Mouse (Mus musculus) left cerebral cortex, postnatal 36 days (tissue): Measurements from ENCODE around the gene Rap1gds1. TPM values are rescaled to one million over a fixed set of nuclear protein-coding genes. Genes with fewer than 3 reads are reported as not detected.

Source experiments
- DNase-seq, 2 experiments: peaks; one replicate each; pipeline ENCODE4 v3.0.0; 2021 to 2022; ENCODE audit warnings: low spot score in 2 of 2, mixed read lengths in 1 of 2
- intact Hi-C: fragments of 180-260 bp; cut with DNase I; formaldehyde crosslinking; loops from one replicate; pipeline ENCODE4 v1.15.1; 2025
- total RNA-seq, 2 experiments: library from RNA; stranded (reverse); gene quantifications; 2 replicates each; pipeline ENCODE4 v1.2.3; 2021

Rap1gds1 gene
- total RNA-seq, 2 experiments from 2014 or later, result 253 to 296 TPM

DNA sequence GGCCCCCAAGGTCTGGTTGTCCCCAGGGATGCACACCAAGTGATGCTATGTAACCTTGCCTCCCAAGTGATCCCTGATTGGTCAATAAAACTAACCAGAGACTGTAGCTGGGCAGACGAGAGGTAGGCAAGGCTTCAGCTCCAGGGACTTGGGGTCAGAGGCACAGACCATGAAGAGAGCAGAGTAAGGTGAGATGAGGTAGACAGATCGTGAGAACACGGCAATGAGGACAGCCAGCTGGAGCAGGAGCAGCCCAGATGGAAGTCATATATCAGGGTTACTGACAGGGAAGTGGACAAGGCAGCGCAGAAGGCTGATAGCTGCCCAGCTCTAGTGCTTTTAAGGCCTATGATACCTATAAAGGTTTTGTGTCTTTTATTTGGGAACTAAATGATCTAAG, 5.5 kb downstream of the Rap1gds1 start:
- intact Hi-C loops, result no loop called here
- DNase-seq, result no peak

DNA sequence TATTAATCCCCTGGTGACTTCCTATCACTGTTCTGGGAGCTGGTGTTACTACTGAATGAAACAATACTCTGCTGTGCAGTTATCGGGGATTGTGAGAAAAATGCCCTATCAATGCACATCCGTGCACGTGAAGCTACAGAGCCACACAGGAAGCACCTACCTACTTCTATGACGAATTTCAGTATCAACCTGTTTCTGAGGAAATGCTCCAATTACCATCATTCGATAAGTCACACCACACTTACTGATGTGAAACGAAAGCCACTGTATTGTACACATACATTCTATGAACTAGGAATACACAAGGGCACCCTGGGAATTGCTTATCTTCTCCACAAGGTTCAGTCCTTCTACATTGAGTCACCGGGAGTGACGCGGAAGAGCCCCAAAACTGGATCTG, 10.9 kb downstream of the Rap1gds1 start:
- intact Hi-C loops, result no loop called here
- DNase-seq, result no peak

DNA sequence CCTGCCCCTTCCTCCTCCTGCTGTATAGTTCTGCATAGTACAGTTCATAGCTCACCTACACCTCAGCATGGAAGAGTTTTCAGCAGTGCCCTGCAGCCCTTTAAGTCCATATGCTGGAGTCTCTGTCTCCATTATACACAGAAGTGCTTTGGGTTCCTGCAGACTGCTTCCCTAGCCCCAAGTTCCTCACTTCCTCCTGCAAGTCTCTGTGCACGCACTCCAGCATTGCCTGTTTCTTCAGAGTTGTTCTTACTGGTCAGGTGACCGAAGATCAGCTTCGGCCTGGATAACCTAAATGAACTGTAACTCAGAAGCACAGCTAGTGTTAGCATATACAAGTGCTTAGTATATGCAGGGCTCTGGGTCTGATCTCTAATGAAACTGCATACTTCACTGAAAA, 12.9 kb downstream of the Rap1gds1 start:
- intact Hi-C loops, result no loop called here
- DNase-seq, result no peak

DNA sequence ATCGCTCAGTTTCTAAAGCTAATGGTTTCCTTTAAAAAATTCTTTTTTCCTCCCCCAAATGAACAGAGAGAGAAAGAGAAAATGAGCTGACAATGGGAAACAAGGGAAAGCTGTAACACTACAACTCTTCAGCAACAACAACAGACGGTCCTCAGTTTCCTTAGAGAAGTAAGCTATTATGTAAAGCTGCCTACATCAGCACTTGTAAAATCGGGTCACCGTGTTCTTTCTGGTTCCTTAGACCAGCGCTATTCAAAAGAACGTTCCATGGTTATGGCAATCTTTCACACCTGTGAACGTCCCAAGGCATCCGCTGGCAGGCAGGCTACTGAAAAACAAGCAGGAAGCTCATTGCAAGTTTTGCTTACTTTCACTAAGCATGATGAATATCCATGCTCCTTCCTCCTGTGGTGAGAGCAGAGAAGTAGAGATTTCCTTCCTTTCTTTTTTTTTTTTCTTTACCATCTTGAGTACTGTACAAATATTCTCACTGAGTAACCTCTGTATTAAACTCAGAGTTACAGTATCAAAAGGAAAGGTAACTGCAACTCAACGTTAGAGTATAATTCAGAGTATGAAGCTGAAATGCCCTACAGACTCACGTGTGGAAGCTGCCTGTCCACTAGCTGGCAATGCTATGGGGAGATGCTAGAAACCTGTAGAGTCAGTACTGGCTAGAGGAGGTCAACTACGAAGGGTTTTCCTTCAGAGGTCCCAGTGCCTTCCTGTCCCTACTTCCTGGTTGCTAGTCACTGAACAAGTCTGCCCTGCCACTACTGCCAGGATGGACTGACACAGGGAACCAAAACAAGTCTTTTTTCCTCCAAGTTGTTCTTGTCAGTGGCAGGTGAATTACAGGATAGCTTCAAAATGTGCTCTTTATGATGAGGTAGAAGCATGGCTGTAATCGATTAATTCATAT, 26.0 kb downstream of the Rap1gds1 start:
- DNase-seq, result no peak
- intact Hi-C loops, result no loop called here

DNA sequence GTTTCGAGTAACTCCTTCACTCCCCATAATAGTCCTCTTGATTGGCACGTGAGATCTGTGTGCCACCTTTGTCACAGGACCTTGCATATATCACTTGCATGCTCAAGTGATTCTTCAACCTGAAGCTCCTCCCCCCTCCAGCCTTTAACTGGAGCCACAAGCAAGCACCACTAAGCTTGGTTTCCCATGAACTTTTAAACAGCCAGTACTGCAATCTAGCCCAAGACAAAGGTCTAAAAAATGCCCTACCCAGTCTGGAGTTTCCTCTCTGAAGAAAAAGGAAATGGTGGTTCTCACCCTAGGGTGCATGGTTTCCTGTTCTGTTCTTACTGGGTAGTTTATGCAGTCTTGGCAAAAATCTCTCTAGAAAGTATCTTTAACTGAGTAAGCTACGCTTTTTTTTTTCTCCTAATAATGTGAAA, 32.6 kb downstream of the Rap1gds1 start:
- DNase-seq, result no peak
- intact Hi-C loops, result no loop called here

DNA sequence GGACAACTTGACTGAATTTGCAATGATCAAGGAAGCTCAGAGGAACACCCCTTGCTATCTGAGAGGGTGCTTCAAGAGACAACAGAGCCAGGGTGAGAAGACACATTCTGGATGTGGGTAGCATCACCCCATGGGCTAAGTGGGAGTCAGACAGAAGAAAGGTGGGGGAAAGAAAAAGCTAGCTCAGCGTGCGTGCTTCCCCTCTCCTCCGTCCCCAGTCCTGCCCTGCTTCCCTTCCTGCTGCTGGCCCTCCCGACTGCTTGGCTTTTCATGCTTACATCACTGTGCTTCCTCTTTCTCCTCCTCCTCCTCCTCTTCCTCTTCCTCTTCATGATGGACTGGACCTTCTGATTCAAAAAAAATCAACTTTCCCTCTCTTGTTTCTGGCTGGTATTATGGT, 33.1 kb downstream of the Rap1gds1 start:
- no peak for DNase-seq
- intact Hi-C loops, result no loop called here

DNA sequence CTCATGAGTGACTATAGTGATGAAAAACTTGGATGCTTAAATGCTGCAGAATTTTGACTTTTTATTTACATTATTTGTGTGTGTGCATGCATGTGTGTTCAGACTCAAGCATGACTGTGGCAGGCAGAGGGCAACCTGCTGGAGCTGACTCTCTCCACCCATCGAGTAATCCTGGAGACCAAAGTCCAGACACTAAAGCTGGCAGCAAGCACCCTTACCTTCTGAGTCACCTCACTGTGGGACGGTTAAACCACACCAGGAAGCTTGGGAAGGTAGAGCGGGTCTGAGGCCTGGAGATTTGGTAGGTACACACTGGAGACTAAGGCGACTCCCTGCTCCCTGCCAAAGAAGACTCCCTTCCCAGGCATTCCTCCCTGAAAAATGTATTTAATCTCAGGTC, 38.0 kb downstream of the Rap1gds1 start:
- no peak for DNase-seq
- intact Hi-C loops, result no loop called here

DNA sequence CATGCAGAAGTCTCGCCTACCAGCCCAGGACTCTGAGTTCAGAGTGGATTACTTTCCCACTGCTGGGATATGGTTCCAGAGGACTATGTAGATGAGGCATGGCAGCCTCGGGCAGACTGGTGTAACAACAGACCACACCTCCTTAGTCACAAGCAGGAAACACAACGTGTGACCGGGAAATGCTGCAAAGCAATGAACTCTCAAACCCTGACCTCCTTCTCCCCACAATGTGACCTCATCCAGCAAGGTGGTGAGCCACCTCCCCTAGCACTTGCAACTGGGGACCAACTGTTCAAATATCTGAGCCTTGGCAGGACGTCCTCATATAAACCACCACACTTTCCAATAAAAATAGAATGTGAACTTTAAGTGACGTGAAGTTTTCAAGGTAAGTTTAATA, 41.8 kb downstream of the Rap1gds1 start:
- DNase-seq, result no peak
- intact Hi-C loops, result no loop called here

DNA sequence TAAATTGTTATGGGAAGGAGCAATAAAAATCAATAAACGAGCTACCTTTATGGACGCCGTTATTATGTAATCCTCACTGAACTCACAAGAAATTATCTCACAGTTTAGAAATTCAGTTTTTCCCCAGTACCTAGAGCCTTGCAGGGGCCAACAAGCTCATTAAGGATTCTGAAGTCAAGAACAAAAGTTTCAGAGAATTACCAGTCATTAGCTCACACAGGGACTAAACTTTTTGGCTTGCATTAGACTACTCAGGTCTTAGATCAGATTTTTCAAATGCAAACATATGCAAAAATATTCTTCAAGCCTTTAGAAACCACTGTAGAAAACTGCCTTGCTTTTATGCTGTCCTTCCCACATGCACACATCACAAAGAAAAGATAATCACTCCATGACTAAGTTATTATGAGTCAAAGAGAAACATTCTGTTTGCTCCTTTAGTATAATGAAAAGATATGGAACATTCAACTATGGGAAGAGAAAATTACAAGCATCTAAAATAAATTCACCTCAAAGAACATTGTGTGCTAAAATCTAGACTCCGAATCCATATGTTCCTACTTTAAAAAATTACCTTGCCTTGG, 44.3 kb downstream of the Rap1gds1 start:
- DNase-seq, result no peak
- intact Hi-C loops, result no loop called here

DNA sequence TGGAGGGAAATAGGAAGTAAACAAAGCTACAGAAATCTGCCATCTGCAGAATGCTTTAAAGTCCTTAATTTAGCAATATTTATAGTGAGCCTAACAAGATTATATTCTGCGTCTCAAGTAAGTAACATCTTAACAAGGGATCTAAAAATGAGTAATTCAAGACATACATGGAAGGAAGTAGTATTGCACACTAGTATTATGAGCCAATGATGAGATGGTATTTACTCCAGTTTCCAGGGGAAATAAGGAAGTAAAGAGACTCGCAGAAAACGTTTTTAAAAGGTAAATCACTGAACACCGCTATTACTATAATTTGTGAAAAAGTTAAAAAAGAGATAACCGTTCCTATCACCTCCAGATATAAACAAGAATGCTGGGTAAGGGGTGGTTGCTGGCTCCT, 49.9 kb downstream of the Rap1gds1 start:
- intact Hi-C loops, result no loop called here

DNA sequence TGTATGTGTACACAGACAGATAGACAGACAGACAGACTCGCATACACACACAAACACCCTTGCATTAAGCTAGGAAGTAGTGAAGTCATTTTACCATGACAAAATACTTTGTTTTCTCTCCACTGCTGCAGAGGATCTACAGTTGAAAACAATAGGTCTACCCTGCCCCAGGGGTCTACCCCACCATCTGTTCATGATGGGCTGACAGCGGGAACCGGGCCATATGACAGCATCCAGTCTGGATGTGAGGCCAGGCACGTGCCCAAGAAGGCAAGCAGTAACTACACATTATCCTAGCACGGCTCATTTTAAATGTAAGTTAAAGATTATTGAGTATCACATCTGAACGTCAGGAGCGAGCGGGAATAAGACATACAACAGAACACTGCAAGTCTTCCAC, 51.4 kb downstream of the Rap1gds1 start:
- intact Hi-C loops, result no loop called here
- no peak for DNase-seq

More for the DNA sequence above, 49.9 kb downstream of the Rap1gds1 start:
- no peak for DNase-seq

DNA sequence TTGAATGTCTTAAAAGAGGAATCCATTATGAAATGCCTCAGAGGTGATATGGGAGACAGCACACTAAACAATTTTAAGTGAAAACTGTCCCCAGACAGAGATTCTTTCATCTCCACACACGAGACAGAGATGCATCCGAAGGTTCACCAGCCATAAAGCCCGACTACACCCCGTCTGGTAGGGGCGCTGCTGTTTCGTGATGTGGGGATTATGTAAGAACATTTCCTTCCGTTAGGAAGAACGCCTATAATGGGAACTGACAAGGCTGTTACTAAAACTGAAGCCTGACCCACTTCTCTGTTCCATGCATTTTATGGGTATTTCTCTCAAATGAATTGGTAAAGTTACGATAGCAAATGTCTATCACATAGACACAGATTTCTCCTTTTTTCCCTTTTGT, 62.6 kb downstream of the Rap1gds1 start:
- intact Hi-C loops, result loop anchor here (10.0 kb wide), 1 partner anchor 182 kb away; no protein-coding TSS in a partner anchor
- DNase-seq, result peak; percentile 35 to 41

DNA sequence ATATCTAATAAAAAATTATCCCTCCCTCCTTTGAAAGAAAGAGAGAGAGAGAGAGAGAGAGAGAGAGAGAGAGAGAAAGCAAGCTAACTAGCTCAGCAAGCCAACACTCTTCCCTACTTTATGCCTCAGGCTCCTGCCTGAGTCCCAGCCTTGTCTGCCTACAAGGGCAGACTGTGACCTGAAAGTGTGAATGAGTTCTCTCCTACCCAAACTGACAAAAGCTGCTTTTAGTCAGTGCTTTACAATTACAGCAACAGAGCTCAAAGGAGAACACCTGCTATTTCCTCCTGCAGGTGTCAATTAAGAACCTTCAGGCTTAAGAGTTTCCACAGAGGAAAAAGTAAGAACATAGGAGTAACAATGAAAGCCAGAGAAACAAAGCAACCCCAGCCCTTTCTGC, 69.3 kb downstream of the Rap1gds1 start:
- intact Hi-C loops, result no loop called here
- no peak for DNase-seq

DNA sequence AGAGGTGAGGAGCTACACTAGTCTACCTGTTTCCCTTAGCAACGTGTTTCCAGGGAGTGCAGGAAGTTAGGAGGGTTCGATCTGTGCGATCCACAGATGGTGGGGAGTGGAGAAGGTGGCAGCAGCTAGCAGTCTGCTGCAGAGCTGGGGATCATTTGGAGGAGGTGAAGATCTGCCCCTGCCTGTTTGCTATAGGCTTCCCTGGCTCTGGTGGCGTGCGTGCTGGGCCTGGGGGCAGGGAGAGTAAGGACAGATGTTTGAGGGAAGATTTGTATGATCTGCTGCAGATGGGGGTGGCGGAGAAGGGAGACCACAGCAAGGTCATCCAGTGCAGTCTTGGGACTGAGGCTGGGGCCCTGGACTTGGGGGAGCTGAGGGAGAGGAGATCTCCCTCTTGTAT, 72.2 kb downstream of the Rap1gds1 start:
- intact Hi-C loops, result no loop called here

DNA sequence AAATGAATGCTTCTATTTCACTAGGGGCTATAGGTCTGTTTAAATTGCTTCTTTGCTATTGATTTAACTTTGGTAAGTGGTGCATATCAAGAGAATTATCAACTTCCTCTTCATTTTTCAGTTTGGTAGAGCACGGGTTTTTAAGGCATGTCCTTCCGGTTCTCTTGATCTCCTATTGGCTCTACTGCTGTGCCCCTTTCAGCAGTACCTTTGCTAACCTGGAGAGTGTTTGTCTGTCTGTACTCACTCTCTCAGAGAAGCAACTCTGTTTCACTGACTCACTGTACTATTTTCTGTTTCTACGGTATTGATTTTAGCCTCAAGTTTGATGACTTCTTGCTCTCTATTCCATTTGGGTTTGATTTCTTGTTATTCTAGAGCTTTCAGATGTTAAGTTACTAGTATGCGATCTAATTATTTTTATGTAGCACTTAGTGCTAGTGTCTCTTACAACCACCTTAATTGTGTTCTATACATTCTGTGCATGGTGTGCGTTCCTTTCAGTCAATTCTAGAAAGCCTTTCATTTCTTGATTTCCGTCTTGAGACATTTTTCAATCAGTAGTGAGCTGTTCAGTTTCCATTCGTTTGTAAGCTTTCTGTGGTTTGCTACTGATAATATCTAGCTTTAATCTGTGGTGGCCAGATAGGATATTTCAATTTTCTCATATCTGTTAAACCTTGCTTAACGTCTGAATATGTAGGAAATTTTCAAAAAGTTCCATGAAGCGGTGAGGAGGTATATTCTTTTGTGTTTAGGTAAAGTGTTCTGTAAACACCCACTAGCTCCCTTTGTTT, 74.7 kb downstream of the Rap1gds1 start:
- intact Hi-C loops, result no loop called here
- no peak for DNase-seq

More for the DNA sequence above, 72.2 kb downstream of the Rap1gds1 start:
- DNase-seq, result no peak

DNA sequence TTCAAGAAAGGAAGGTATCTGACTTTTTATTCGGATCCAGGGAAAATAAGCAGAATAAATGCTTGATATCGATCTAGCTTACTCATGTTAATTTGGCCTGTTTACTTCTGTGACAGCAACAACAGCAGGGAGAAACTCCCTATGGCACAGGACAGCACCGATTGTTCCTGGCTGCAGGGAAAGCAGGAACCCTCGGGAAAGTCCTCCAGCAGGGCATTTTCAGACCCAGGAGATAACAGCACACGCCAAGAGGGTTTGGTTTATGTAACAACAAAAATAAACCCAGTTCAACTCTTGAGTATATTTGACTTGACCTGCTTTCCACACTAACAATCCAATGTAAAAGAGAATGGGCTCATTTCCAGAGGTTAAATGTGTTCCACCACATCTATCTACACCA, 81.5 kb downstream of the Rap1gds1 start:
- intact Hi-C loops, result no loop called here
- DNase-seq, result no peak

DNA sequence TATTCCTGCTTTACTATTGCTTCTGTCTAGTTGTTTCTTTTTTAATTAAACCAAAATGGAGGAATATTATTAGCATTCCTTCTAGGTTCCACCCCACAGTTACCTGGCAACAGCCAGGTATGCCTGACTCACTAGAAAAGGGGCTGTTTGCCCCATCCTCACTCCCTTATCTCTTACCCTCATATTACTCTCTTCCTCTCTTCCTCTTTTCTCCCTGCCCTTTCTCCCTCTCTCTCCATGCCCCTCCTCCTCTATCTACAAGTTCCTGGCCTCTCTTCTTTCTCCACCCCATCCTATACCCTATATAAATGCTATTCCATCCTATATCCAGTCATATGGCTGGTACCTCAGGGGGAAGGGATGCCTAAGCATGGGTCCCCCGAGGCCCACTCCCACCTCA, 83.6 kb downstream of the Rap1gds1 start:
- intact Hi-C loops, result no loop called here
- no peak for DNase-seq

DNA sequence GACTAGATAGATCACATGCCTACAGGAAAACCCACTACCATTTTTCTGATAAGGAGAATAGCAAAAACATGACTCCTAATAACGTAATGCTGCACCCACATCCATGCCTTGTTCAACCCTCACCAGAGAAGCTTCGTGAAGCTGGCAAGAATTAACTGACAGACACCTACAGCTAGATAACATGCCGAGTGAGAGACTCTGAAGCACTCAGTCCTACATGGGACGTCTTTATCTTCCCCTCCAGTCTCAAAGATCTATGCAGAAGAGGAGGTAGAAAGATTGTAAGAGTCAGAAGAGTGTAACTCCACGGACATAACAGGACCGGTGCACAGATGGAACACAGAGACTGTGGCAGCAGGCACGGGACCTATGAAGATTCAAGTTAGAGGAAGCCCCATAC, 85.9 kb downstream of the Rap1gds1 start:
- no peak for DNase-seq
- intact Hi-C loops, result no loop called here

DNA sequence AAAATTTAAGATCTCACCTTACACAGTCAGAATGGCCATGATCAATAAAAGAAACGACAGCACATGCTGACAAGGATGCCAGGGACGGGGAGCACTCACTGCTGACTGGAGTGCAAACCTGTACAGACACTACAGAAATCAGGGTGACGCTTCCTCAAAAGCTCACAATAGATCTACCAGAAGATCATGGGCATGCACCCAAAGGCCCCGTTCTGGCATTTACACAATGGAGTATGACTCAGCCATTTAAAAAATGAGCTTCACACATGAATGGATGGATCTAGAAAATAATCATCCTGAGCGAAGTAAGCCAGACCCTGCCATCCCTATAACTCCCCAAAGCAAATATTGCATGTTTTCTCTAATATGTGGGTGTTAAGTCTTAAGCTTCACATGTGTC, 87.0 kb downstream of the Rap1gds1 start:
- no peak for DNase-seq
- intact Hi-C loops, result no loop called here

DNA sequence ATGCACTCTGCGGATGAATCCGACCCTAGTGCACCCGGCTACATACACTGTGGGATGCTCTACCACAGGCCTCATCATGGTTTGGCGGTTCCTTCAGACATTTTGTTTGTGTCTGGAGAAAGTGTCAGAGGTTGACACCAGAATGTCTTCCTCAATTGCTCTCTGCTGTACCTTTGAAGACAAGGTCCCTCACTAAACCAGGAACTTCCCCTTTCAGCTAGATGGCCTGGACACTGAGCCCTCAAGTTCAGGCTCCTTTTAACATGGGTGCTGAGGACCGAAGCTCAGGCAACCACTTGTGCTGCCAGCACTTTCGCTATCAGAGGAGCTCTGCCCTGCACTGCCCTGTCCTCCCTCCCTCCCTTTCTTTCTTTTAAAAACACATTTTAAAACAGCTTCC, 92.8 kb downstream of the Rap1gds1 start:
- DNase-seq, result no peak
- intact Hi-C loops, result no loop called here
